Mouse (Mus musculus) ES-Bruce4 (cell line): ENCODE data around the gene Slc8b1.

ENCODE experiments used
- CTCF ChIP-seq: IDR thresholded peaks from one replicate; pipeline ENCODE4 v1.8.1; 2011; ENCODE audit warnings: low read depth, low read length
- EP300 ChIP-seq: IDR thresholded peaks from 2 replicates; pipeline ENCODE4 v1.6.1; 2011; ENCODE audit warnings: low read depth, low read length; ENCODE audit not compliant: insufficient read depth

DNA sequence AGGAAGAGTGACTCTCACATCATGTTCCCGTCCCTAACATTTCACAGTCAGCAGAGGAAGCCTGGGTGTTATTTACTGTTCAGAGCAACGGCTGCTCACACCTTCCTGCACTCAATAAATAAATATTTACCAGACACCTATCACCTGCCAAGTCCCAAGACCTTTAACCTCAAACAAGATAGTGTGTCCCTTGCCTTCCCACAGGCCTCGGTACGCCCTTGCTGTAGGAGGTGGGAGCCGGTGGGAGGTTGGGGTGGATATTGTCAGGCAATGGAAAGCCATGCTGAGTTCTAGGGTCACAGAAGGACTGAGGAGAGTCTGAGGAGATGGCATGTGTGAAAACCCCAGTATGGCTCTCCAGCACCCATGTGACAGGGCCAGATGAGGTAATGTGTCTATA, 42.6 kb upstream of the Slc8b1 start:
- TF ChIP-seq CTCF (no peak), EP300 (no peak)
